Mouse (Mus musculus): ENCODE data around the gene Cant1.

DNA sequence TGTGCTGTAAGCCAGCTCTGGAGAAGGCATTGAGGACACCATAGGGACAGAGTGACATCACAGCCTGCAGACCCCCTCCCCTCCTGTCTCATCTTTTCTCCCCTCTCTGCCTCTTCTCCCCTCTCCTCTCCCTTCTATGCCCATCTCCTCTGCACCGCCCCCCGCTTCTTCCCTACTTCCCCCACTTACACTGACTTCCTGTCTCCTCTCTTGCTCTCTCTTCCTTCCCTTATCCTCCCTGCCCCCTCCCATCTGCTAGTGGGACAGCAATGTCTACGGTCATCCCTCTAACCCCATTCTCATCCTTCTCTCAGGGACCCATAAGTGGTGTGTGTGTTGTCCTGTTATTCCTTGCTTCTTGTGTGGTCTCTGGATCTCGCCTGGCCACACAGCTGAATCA is 40.6 kb upstream of the Cant1 start:
- no peak for TF ChIP-seq POLR2A (IDR thresholded peaks at IDR 0.05; ENCODE audit: control insufficient read depth in 1 of 2, insufficient read depth in 1 of 2, low read depth in 1 of 2, low read length in 2 of 2, poor library complexity in 1 of 2)
- TF ChIP-seq EP300 (IDR thresholded peaks at IDR 0.05; ENCODE audit: low read depth in 1 of 2, low read length in 2 of 2), result no peak
- no peak for TF ChIP-seq POLR2AphosphoS2 (IDR thresholded peaks at IDR 0.05; ENCODE audit: low read length)
- no peak for TF ChIP-seq TCF12 (IDR thresholded peaks at IDR 0.05; ENCODE audit: low read depth, low read length)
- TF ChIP-seq CTCF (IDR thresholded peaks at IDR 0.05 in 2 of 3, conservative IDR thresholded peaks at IDR 0.05 in 1 of 3; ENCODE audit: control insufficient read depth in 1 of 3, insufficient read depth in 1 of 3, low read depth in 2 of 3, low read length in 3 of 3, poor library complexity in 1 of 3, severe bottlenecking in 1 of 3), result no peak
- no peak for TF ChIP-seq USF1 (IDR thresholded peaks at IDR 0.05; ENCODE audit: low read depth, low read length)
- TF ChIP-seq TAL1 (IDR thresholded peaks at IDR 0.05; ENCODE audit: low read length), result no peak
- no peak for TF ChIP-seq BHLHE40 (IDR thresholded peaks at IDR 0.05; ENCODE audit: borderline replicate concordance, low read depth, low read length)

Measured in MEL (cell line).